Mouse (Mus musculus) kidney, embryonic 16.5 days (tissue): ENCODE results near the gene Rdh9. TPM values are rescaled to one million over a fixed set of nuclear protein-coding genes. Genes with fewer than 3 reads are reported as not detected.
"Not testable (repeated sequence)": the region's sequence is repeated elsewhere in the genome, so short reads cannot be mapped to it uniquely, and the experiment has no call there.

Source experiments
- ATAC-seq: fragments of 200-750 bp; cut with Nextera tagmentation; 2 replicates; pipeline ENCODE4 v1.8.0; 2017; ENCODE audit warnings: moderate TSS enrichment; ENCODE audit not compliant: low FRiP score, low TSS enrichment
- H3K27ac ChIP-seq: fragments of 300-500 bp; sonication (generic); 2 replicates; pipeline ENCODE4 v1.5.1; 2014; ENCODE audit warnings: low read length
- H3K27me3 ChIP-seq: fragments of 300-500 bp; sonication (generic); 2 replicates; pipeline ENCODE4 v1.6.1; 2014; ENCODE audit warnings: low read length, control low read depth, mixed read lengths; ENCODE audit not compliant: insufficient read depth
- H3K36me3 ChIP-seq: fragments of 300-500 bp; sonication (generic); 2 replicates; pipeline ENCODE4 v1.6.1; 2014; ENCODE audit warnings: low read length, control low read depth, mixed read lengths; ENCODE audit not compliant: insufficient read depth
- H3K4me1 ChIP-seq: fragments of 300-500 bp; sonication (generic); 2 replicates; pipeline ENCODE4 v1.6.1; 2014; ENCODE audit warnings: low read length, control low read depth, mixed read lengths; ENCODE audit not compliant: insufficient read depth
- H3K4me2 ChIP-seq: fragments of 300-500 bp; sonication (generic); replicated peaks from 2 replicates; pipeline ENCODE4 v1.6.1; 2014; ENCODE audit warnings: low read depth, low read length
- H3K4me3 ChIP-seq: fragments of 300-500 bp; sonication (generic); 2 replicates; pipeline ENCODE4 v1.5.1; 2014; ENCODE audit warnings: mild to moderate bottlenecking, low read length
- H3K9ac ChIP-seq: fragments of 300-500 bp; sonication (generic); replicated peaks from 2 replicates; pipeline ENCODE4 v1.6.1; 2014; ENCODE audit warnings: low read length
- H3K9me3 ChIP-seq: fragments of 300-500 bp; sonication (generic); 2 replicates; pipeline ENCODE4 v1.6.1; 2016; ENCODE audit warnings: low read length, control low read depth
- WGBS: fragments of 180-500 bp; shearing (Covaris S2); extraction: QIAGEN DNeasy Blood & Tissue Kit; methylation state at CpG from one replicate; pipeline ENCODE4 v1.1.7; 2014; 5-methylcytosine and 5-hydroxymethylcytosine counted together
- polyA plus RNA-seq: library from polyadenylated mRNA; unstranded; fragments of >200 nt; fragmentation: Nextera tagmentation; extraction: Ambion mirVana; gene quantifications from 2 replicates; pipeline ENCODE4 v1.2.1, GENCODE M21; 2015

The Rdh9 gene
- polyA plus RNA-seq, 1 experiment from 2014 or later: not detected

- no peaks in the 10 kb centered on the region for H3K27me3 ChIP-seq
- peaks cover 3% of the 10 kb centered on the region for H3K4me1 ChIP-seq
- peak overlapping the region; percentile 84 for H3K27ac ChIP-seq
- H3K9ac ChIP-seq: no peak overlapping the region
- H3K4me2 ChIP-seq: no peak overlapping the region
- ATAC-seq: peak; percentile 59; the same call in 1 of the 2 replicates
- WGBS: 58% methylated on average over 5 of the region's 5 CpGs
- no peak overlapping the region for H3K4me3 ChIP-seq
- peaks cover 6% of the 10 kb centered on the region; the same call in 1 of the 2 replicates for H3K9me3 ChIP-seq
- no peaks in the 10 kb centered on the region for H3K36me3 ChIP-seq
Measured at GRCm38 (mm10) chr10:127835292-127835691, 59.1 kb downstream of the Rdh9 start.

GRCm38 (mm10) chr10:127837793-127838192 lies 61.6 kb downstream of the Rdh9 start:
- 88% methylated on average over 5 of the region's 5 CpGs for WGBS
- H3K4me2 ChIP-seq, H3K9me3 ChIP-seq, H3K4me1 ChIP-seq, H3K27me3 ChIP-seq, H3K4me3 ChIP-seq, H3K9ac ChIP-seq, H3K36me3 ChIP-seq, H3K27ac ChIP-seq, ATAC-seq: not testable (repeated sequence)

DNA sequence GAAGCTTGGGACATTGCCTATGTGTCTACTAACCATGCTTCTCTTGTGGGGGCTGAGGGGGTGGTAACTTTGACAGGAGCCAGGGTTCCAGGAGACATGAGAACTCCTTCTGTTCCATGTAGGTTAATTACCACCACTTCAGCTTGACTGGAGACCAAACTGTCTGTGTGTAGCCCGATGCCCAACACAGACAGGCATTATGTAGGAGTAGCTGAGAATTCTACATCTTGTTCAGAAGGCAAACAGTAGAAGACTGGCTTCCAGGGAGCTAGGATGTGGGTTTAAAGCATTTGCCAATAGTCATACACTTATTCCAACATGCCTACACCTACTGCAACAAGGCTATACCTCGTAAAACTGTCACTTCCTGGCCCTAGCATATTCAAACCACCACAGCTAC lies 62.4 kb downstream of the Rdh9 start:
- Histone ChIP-seq H3K4me2 (no peak overlapping the region), H3K9ac (no peak overlapping the region), H3K36me3 (no peaks in the 10 kb centered on the region), H3K27ac (no peak overlapping the region), H3K4me3 (no peak overlapping the region), H3K27me3 (no peaks in the 10 kb centered on the region), H3K4me1 (peaks cover 3% of the 10 kb centered on the region), H3K9me3 (peaks cover 6% of the 10 kb centered on the region; the same call in 1 of the 2 replicates)
- no peak for ATAC-seq
- 86% methylated on average over 2 of the region's 2 CpGs for WGBS

- Histone ChIP-seq H3K9me3 (peaks cover 6% of the 10 kb centered on the region; the same call in 1 of the 2 replicates), H3K9ac (no peak overlapping the region), H3K27me3 (no peaks in the 10 kb centered on the region), H3K4me3 (no peak overlapping the region), H3K36me3 (no peaks in the 10 kb centered on the region), H3K4me2 (no peak overlapping the region), H3K27ac (no peak overlapping the region), H3K4me1 (no peaks in the 10 kb centered on the region)
- 76% methylated on average over 2 of the region's 2 CpGs for WGBS
- ATAC-seq: no peak
Measured at GRCm38 (mm10) chr10:127840776-127841175, 64.6 kb downstream of the Rdh9 start.

Other genes with a start within 250 kb of the Rdh9 start
- 1.8 and 2.3 TPM in 2 replicates for gene Nxph4, start 241.8 kb upstream of the Rdh9 start, polyA plus RNA-seq
- 70.9 and 71.7 TPM in 2 replicates for gene Lrp1, start 155.2 kb upstream of the Rdh9 start, polyA plus RNA-seq
- 33.8 and 37.4 TPM in 2 replicates for gene Stat6, start 133.4 kb upstream of the Rdh9 start, polyA plus RNA-seq
- 10.6 and 10.7 TPM in 2 replicates for gene Nemp1, start 109.5 kb upstream of the Rdh9 start, polyA plus RNA-seq
- gene Nab2, start 107.8 kb upstream of the Rdh9 start, polyA plus RNA-seq: 28.8 and 32.1 TPM in 2 replicates
- 0.31 and 0.50 TPM in 2 replicates for gene Myo1a, start 71.2 kb upstream of the Rdh9 start, polyA plus RNA-seq
- gene Tac2, start 51.9 kb upstream of the Rdh9 start, polyA plus RNA-seq: 1.7 and 2.0 TPM in 2 replicates
- gene Zbtb39, start 36.8 kb upstream of the Rdh9 start, polyA plus RNA-seq: 4.0 and 4.1 TPM in 2 replicates
- 10.7 and 11.9 TPM in 2 replicates for gene Gpr182, start 24.7 kb upstream of the Rdh9 start, polyA plus RNA-seq
- 0.22 and 0.23 TPM in 2 replicates for gene Rdh1, start 16.7 kb upstream of the Rdh9 start, polyA plus RNA-seq
- gene Rdh16f1, start 16.6 kb upstream of the Rdh9 start, polyA plus RNA-seq: 0.42 and 0.72 TPM in 2 replicates
- gene Rdh16, start 24.8 kb downstream of the Rdh9 start, polyA plus RNA-seq: 1.1 and 1.6 TPM in 2 replicates
- gene Rdh19, start 73.5 kb downstream of the Rdh9 start, polyA plus RNA-seq: 6.8 TPM in 2 replicates
- 1.1 and 1.3 TPM in 2 replicates for gene Rdh16f2, start 90.1 kb downstream of the Rdh9 start, polyA plus RNA-seq
- not detected in 2 replicates for gene Rdh7, start 112.4 kb downstream of the Rdh9 start, polyA plus RNA-seq
- not detected in 2 replicates for gene Sdr9c7, start 122.1 kb downstream of the Rdh9 start, polyA plus RNA-seq
- not detected in 2 replicates for gene Hsd17b6, start 231.2 kb downstream of the Rdh9 start, polyA plus RNA-seq
- gene Prim1, start 238.8 kb downstream of the Rdh9 start, polyA plus RNA-seq: 83.4 and 84.1 TPM in 2 replicates